Mouse (Mus musculus) thymus, postnatal 4 days (tissue): ENCODE results near the gene Etnk1.
"Not testable (repeated sequence)": the region's sequence is repeated elsewhere in the genome, so short reads cannot be mapped to it uniquely, and the experiment has no call there.

Experiments
- DNase-seq: peaks from one replicate; pipeline ENCODE4 v3.0.0; 2021

Etnk1 gene

DNA sequence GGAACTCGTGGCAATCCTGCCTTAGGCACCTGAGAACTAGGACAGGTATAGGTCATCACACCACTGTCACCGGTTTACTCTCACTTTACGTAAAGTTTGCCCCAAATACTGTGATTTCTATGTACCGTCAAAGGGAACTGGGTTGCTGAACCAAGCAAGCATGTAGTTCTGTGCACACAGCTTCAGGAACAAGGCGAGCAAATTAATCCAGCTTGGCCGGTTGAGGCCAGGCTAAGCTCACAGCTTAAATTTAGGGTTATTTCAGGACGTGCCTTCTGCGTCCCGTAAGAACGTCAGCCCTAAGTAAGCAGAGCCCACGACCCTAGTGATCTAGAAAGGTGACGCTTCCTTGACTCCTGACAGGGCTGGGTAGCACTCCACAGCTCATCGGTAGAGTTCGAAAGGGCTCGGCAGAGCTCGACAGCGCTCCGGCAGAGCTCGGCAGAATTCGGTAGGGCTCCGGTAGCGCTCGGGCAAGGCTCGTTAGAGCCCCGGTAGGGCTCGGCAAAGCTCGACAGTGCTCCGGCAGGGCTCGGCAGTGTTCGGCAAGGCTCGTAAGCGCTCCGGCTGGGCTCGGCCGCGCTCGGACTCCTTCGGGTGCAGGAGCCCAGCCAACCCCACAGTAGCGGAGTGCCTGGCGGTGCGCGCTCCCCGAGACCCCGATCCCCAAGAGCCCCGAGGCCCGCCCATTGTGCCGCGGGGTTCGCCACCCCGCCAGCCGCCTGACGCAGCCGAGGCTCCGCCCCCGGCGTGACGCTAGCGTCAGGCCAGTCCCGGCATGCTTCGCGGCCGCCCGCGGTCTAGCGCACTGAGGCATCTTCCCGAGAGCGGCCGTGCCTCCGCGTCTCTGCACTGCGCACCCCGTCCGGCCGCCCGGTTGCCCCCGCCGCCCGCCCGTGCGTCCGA lies at the start of gene Etnk1:
Gene Etnk1, plus strand, starts transcription at position 770 of the 906 bp plus-strand sequence.
- peak; percentile 99 for DNase-seq

DNA sequence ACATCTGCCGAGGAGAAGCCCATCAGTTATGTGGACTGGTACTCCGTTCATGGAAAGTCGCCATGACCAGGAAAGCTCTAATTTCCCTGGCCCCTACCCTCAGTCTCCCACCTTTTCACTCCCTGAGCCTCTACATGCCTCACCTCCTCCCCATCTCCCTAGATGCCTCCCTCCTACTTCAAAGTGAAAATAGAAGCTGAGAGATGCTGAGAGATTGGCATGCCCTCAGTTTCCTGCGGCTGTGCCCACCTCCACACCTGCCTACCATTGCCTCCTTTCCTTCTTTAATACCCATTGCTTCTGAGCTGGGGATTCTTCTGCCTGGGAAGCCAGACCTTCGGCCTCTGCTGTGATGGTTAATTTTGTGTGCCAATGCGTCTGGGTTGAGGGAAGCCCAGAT lies 47.7 kb upstream of the Etnk1 start:
- no peak for DNase-seq

DNA sequence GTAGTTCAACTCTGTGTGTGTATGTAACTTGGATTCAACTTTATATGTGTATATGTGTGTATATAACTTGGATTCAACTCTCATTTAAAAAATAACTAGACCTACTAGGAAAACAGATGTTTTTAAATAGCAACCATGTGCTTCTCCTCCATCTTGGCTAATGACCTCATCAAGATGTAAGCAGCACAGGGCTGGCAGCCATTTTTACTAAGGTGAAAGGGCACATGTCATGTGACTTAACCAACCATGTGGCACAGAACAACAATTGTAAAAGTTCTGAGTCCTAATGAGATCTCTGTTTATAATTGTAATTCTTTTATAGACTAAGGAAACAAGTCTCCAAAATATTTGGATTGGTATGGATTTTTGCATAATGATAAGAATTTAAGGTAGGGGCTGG lies 41.3 kb upstream of the Etnk1 start:
- DNase-seq = no peak

- no peak for DNase-seq
These were observed 37.6 kb upstream of the Etnk1 start for GRCm38 (mm10) chr6:143129466-143129865.

- no peak for DNase-seq
These were observed 37.1 kb upstream of the Etnk1 start for GRCm38 (mm10) chr6:143129952-143130351.

- DNase-seq = no peak
These were observed 36.6 kb upstream of the Etnk1 start for GRCm38 (mm10) chr6:143130411-143130810.

DNA sequence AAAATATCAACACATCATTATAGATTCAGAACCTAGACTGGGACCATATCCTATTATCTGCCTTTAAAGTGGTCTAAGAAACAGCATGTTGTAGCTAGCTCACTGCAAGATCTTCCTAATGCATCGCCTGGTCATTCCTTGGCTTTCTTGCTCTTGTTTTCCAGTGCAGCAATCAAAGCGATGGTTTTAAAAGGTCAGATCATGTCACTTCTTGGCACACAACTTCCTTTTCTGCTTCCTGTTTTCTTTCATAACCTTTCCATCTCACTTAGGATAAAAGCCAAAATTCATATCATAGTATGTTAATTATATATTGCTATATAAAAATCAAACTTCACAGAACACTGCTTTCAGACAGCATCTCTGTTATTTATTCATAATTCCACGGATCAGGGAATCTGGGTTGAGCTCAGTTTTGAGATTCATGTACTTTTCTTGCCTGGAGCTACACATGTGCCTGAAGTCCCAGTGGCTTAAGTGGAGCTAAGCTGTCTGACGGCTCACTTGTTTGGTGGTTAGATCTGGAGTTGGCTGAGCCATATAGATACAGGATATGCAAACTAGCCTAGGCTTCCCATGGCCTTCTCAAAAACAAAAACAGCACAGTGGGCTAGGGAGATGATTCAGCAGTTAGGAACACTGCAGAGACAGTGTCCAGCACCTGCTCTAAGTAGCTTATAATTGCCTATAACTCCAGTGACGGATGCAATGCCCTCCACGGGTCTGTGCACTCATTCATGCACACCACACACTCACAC lies 34.9 kb upstream of the Etnk1 start:
- no peak for DNase-seq

DNA sequence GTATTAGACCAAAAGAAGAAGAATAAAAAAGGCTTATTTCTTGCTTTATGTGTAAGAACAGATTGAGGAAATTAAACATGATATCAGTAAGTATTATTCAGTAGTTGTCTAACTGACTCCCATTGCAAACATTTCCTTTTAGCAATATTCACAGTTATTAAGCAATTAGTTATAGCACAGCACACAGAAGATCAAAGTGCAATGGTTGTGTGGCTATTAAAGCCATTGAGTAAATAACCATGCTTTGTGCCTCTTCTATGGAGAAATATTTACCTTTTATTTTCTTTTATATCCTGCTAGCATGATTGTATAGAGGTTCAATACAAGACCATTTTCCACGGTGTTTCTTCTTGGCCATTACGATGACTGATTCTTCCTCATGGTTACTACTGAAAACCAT lies 33.9 kb upstream of the Etnk1 start:
- DNase-seq = no peak

DNA sequence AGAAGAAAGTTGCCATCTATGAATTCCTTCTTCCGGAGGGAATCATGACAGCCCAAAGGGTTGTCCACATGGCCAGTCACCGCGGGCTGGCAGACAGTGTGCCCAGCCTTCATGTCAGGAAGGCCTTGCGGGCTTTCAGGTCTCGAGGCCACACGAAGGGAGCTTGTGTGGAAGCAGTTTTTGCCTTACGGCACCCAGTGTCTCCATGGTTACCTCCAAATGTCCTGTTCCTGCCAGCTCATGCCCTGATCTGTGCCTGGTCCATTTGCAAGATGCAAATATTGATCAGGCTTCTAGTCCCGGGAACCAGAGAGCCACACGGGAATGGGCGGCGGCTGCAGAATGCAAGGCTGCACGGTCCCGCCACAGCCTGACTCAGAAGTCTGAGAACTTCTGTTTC lies 31.9 kb upstream of the Etnk1 start:
- no peak for DNase-seq

- no peak for DNase-seq
These were observed 30.3 kb upstream of the Etnk1 start for GRCm38 (mm10) chr6:143136688-143137087.

GRCm38 (mm10) chr6:143137341-143137740 lies 29.7 kb upstream of the Etnk1 start:
- no peak for DNase-seq

DNA sequence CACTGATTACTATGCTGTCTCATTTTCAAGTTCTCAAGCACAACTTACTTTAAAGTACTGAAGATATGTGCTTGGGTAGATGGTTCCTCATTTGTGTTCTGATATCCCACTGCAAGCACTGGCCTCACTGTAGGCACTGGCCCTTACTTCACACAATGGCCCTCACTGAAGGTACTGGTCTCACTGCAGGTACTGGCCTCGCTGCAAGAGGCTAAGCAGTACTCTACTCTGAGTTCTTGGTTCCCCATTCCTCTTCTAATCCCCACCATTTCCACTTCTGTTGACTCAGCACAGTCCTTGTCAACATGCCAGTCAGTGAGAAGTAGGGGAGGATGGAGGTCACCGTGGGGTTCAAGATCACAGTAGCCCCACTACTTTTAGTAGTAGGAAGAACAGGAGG lies 27.6 kb upstream of the Etnk1 start:
- DNase-seq = no peak

GRCm38 (mm10) chr6:143140884-143141283 lies 26.1 kb upstream of the Etnk1 start:
- DNase-seq = no peak

GRCm38 (mm10) chr6:143141624-143142592 lies 25.1 kb upstream of the Etnk1 start:
- not testable (repeated sequence) for DNase-seq

- DNase-seq = no peak
These were observed 24.2 kb upstream of the Etnk1 start for GRCm38 (mm10) chr6:143142861-143143260.

DNA sequence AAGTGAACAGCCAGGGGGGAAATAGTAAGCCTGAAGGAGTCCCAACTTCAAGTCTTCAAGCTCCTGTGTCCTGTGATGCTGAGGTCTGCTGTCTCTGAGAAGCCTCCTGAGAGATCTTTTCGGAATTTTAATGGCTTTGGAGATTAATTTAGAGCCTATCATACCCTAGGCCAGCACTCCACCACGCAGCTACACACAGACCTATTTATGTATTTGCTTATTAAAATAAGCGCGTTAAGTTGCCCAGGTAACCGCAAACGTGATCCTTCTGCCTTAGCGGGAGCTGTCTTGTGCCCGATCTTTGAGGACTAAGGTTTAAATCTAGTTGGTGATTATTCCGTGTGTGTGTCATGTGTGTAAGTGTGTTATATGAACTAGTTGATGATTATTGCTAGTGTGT lies 23.7 kb upstream of the Etnk1 start:
- DNase-seq = no peak

- DNase-seq = no peak
These were observed 23.2 kb upstream of the Etnk1 start for GRCm38 (mm10) chr6:143143775-143144273.

GRCm38 (mm10) chr6:143144556-143144955 lies 22.5 kb upstream of the Etnk1 start:
- no peak for DNase-seq

GRCm38 (mm10) chr6:143145051-143145450 lies 22.0 kb upstream of the Etnk1 start:
- no peak for DNase-seq

DNA sequence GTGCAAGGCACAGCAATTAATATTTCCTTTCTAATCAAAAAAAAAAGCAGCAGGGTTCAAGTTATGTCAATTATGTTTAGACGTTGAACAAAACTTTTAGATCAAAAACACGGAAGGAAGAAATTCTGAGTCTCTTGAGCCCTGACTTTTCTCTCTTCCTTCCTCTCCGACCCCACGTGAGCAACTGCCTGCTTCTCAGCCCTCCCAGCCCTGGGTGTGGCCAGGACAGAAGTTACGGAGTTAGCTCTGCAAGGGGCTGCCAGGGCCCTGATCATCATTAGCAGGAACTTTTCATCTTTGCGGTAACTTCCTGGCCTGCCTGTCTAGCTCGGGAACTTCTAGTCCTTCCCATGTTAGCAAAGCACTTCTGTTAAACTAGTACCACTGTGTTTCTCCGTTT lies 20.3 kb upstream of the Etnk1 start:
- DNase-seq = peak; percentile 76

GRCm38 (mm10) chr6:143148868-143149267 lies 18.2 kb upstream of the Etnk1 start:
- DNase-seq = no peak

DNA sequence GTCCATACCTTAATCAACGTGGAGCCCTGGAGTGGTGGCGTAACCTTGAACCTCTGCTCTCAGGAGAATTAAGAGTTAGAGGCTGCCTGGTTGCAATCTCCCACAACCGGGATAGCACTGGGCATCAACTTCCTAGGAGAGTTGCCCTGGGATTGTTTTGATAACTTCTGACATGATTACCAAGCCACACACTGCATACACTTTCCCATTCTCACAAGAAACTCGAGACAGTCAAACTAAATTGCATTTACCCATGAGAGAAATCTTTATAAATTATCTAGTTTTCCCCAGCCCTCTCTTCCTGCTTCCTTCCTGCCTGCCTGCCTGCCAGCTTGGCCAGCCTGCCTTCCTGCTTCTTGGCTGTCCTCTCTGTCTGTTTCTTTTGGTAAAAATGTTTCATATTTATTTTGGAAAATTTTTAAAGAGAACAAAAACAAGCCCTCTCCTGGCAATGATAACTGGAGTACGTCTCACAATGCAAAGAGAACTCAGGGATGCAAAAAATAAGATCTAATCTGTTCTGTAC lies 17.2 kb upstream of the Etnk1 start:
- DNase-seq = no peak
